Mouse (Mus musculus): Measurements from ENCODE around the gene Vti1a. TPM values are rescaled to one million over a fixed set of nuclear protein-coding genes. Genes with fewer than 3 reads are reported as not detected.

Gene Vti1a
- polyA plus RNA-seq, 1 experiment, result 39.5 TPM

- TF ChIP-seq POLR2A (IDR thresholded peaks at IDR 0.05; ENCODE audit: extremely low read depth, insufficient read depth, low read length) (no peak), CTCF (IDR thresholded peaks at IDR 0.05; ENCODE audit: extremely low read depth, insufficient read depth, low read length) (no peak)
- Histone ChIP-seq H3K4me1 (ENCODE audit: control insufficient read depth, insufficient read depth, low read length) (peaks cover 1% of the 10 kb centered on the region; the same call in 1 of the 2 replicates), H3K27ac (ENCODE audit: insufficient read depth, low read length) (no peak overlapping the region), H3K4me3 (ENCODE audit: insufficient read depth, low read length) (no peak overlapping the region)
Observed at GRCm38 (mm10) chr19:55384634-55385033, 68.5 kb downstream of the Vti1a start.

- H3K4me3 ChIP-seq (ENCODE audit: insufficient read depth, low read length), result no peak overlapping the region
- TF ChIP-seq CTCF (IDR thresholded peaks at IDR 0.05; ENCODE audit: extremely low read depth, insufficient read depth, low read length), result no peak
- TF ChIP-seq POLR2A (IDR thresholded peaks at IDR 0.05; ENCODE audit: extremely low read depth, insufficient read depth, low read length), result no peak
- no peaks in the 10 kb centered on the region for H3K4me1 ChIP-seq (ENCODE audit: control insufficient read depth, insufficient read depth, low read length)
- H3K27ac ChIP-seq (ENCODE audit: insufficient read depth, low read length), result no peak overlapping the region
Observed at GRCm38 (mm10) chr19:55389019-55389418, 72.9 kb downstream of the Vti1a start.

GRCm38 (mm10) chr19:55390323-55390722 lies 74.2 kb downstream of the Vti1a start:
- Histone ChIP-seq H3K4me1 (ENCODE audit: control insufficient read depth, insufficient read depth, low read length) (no peaks in the 10 kb centered on the region), H3K27ac (ENCODE audit: insufficient read depth, low read length) (no peak overlapping the region)
- TF ChIP-seq CTCF (IDR thresholded peaks at IDR 0.05; ENCODE audit: extremely low read depth, insufficient read depth, low read length) (no peak), POLR2A (IDR thresholded peaks at IDR 0.05; ENCODE audit: extremely low read depth, insufficient read depth, low read length) (no peak)

GRCm38 (mm10) chr19:55401638-55402037 lies 85.5 kb downstream of the Vti1a start:
- TF ChIP-seq CTCF (IDR thresholded peaks at IDR 0.05; ENCODE audit: extremely low read depth, insufficient read depth, low read length), result no peak
- TF ChIP-seq POLR2A (IDR thresholded peaks at IDR 0.05; ENCODE audit: extremely low read depth, insufficient read depth, low read length), result no peak
- H3K4me1 ChIP-seq (ENCODE audit: control insufficient read depth, insufficient read depth, low read length), result no peaks in the 10 kb centered on the region
- no peak overlapping the region for H3K4me3 ChIP-seq (ENCODE audit: insufficient read depth, low read length)
- no peak overlapping the region for H3K27ac ChIP-seq (ENCODE audit: insufficient read depth, low read length)

More at GRCm38 (mm10) chr19:55390323-55390722, 74.2 kb downstream of the Vti1a start:
- H3K4me3 ChIP-seq (ENCODE audit: insufficient read depth, low read length), result no peak overlapping the region

GRCm38 (mm10) chr19:55408486-55408885 lies 92.4 kb downstream of the Vti1a start:
- H3K27ac ChIP-seq (ENCODE audit: insufficient read depth, low read length), result no peak overlapping the region
- H3K4me1 ChIP-seq (ENCODE audit: control insufficient read depth, insufficient read depth, low read length), result no peaks in the 10 kb centered on the region
- TF ChIP-seq POLR2A (IDR thresholded peaks at IDR 0.05; ENCODE audit: extremely low read depth, insufficient read depth, low read length) (no peak), CTCF (IDR thresholded peaks at IDR 0.05; ENCODE audit: extremely low read depth, insufficient read depth, low read length) (no peak)
- no peak overlapping the region for H3K4me3 ChIP-seq (ENCODE audit: insufficient read depth, low read length)

GRCm38 (mm10) chr19:55411415-55411814 lies 95.3 kb downstream of the Vti1a start:
- Histone ChIP-seq H3K4me3 (ENCODE audit: insufficient read depth, low read length) (no peak overlapping the region), H3K4me1 (ENCODE audit: control insufficient read depth, insufficient read depth, low read length) (no peaks in the 10 kb centered on the region), H3K27ac (ENCODE audit: insufficient read depth, low read length) (no peak overlapping the region)
- no peak for TF ChIP-seq POLR2A (IDR thresholded peaks at IDR 0.05; ENCODE audit: extremely low read depth, insufficient read depth, low read length)
- no peak for TF ChIP-seq CTCF (IDR thresholded peaks at IDR 0.05; ENCODE audit: extremely low read depth, insufficient read depth, low read length)

GRCm38 (mm10) chr19:55411894-55412293 lies 95.8 kb downstream of the Vti1a start:
- TF ChIP-seq CTCF (IDR thresholded peaks at IDR 0.05; ENCODE audit: extremely low read depth, insufficient read depth, low read length) (no peak), POLR2A (IDR thresholded peaks at IDR 0.05; ENCODE audit: extremely low read depth, insufficient read depth, low read length) (no peak)

GRCm38 (mm10) chr19:55414050-55414449 lies 98.0 kb downstream of the Vti1a start:
- Histone ChIP-seq H3K27ac (ENCODE audit: insufficient read depth, low read length) (no peak overlapping the region), H3K4me3 (ENCODE audit: insufficient read depth, low read length) (no peak overlapping the region), H3K4me1 (ENCODE audit: control insufficient read depth, insufficient read depth, low read length) (no peaks in the 10 kb centered on the region)
- TF ChIP-seq POLR2A (IDR thresholded peaks at IDR 0.05; ENCODE audit: extremely low read depth, insufficient read depth, low read length), result no peak
- TF ChIP-seq CTCF (IDR thresholded peaks at IDR 0.05; ENCODE audit: extremely low read depth, insufficient read depth, low read length), result peak; percentile 84

More at GRCm38 (mm10) chr19:55411894-55412293, 95.8 kb downstream of the Vti1a start:
- H3K4me3 ChIP-seq (ENCODE audit: insufficient read depth, low read length), result no peak overlapping the region
- H3K4me1 ChIP-seq (ENCODE audit: control insufficient read depth, insufficient read depth, low read length), result no peaks in the 10 kb centered on the region
- no peak overlapping the region for H3K27ac ChIP-seq (ENCODE audit: insufficient read depth, low read length)

- no peak overlapping the region for H3K4me3 ChIP-seq (ENCODE audit: insufficient read depth, low read length)
- TF ChIP-seq POLR2A (IDR thresholded peaks at IDR 0.05; ENCODE audit: extremely low read depth, insufficient read depth, low read length), result no peak
- no peak for TF ChIP-seq CTCF (IDR thresholded peaks at IDR 0.05; ENCODE audit: extremely low read depth, insufficient read depth, low read length)
- no peak overlapping the region for H3K27ac ChIP-seq (ENCODE audit: insufficient read depth, low read length)
- H3K4me1 ChIP-seq (ENCODE audit: control insufficient read depth, insufficient read depth, low read length), result peaks cover 9% of the 10 kb centered on the region
Observed at GRCm38 (mm10) chr19:55418756-55419155, 102.7 kb downstream of the Vti1a start.

GRCm38 (mm10) chr19:55419961-55420360 lies 103.9 kb downstream of the Vti1a start:
- Histone ChIP-seq H3K27ac (ENCODE audit: insufficient read depth, low read length) (no peak overlapping the region), H3K4me1 (ENCODE audit: control insufficient read depth, insufficient read depth, low read length) (peaks cover 9% of the 10 kb centered on the region), H3K4me3 (ENCODE audit: insufficient read depth, low read length) (no peak overlapping the region)
- TF ChIP-seq CTCF (IDR thresholded peaks at IDR 0.05; ENCODE audit: extremely low read depth, insufficient read depth, low read length) (no peak), POLR2A (IDR thresholded peaks at IDR 0.05; ENCODE audit: extremely low read depth, insufficient read depth, low read length) (no peak)

Data from cortical plate, adult 2 months (tissue).